Mouse (Mus musculus) midbrain, embryonic 12.5 days (tissue): ENCODE measurements at regions not wholly inside any gene's neighbourhood (a gene's known extent, or its start where the extent isn't known, plus 50 kb on each side); places are given as distances from the start of the nearest gene placed in this dataset.

Source experiments
- ATAC-seq: fragments of 200-750 bp; cut with Nextera tagmentation; 2 replicates; pipeline ENCODE4 v1.8.0; 2017; ENCODE audit warnings: low read depth, moderate TSS enrichment, moderate library complexity; ENCODE audit not compliant: low FRiP score
- H3K27ac ChIP-seq: fragments of 300-500 bp; sonication (generic); replicated peaks from 2 replicates; pipeline ENCODE4 v1.5.1; 2016; ENCODE audit warnings: mild to moderate bottlenecking
- H3K27me3 ChIP-seq: fragments of 300-500 bp; sonication (generic); 2 replicates; pipeline ENCODE4 v1.6.1; 2016; ENCODE audit warnings: mild to moderate bottlenecking
- H3K36me3 ChIP-seq: fragments of 300-500 bp; sonication (generic); 2 replicates; pipeline ENCODE4 v1.6.1; 2016
- H3K4me1 ChIP-seq: fragments of 300-500 bp; sonication (generic); 2 replicates; pipeline ENCODE4 v1.6.1; 2016
- H3K4me2 ChIP-seq: fragments of 300-500 bp; sonication (generic); replicated peaks from 2 replicates; pipeline ENCODE4 v1.6.1; 2016; ENCODE audit warnings: mild to moderate bottlenecking, moderate library complexity
- H3K4me3 ChIP-seq: fragments of 300-500 bp; sonication (generic); 2 replicates; pipeline ENCODE4 v1.5.1; 2016; ENCODE audit warnings: mild to moderate bottlenecking
- H3K9ac ChIP-seq: fragments of 300-500 bp; sonication (generic); replicated peaks from 2 replicates; pipeline ENCODE4 v1.6.1; 2016; ENCODE audit warnings: mild to moderate bottlenecking, moderate library complexity
- H3K9me3 ChIP-seq: fragments of 300-500 bp; sonication (generic); 2 replicates; pipeline ENCODE4 v1.6.1; 2016; ENCODE audit warnings: mild to moderate bottlenecking
- WGBS: fragments of 180-500 bp; shearing (Covaris S2); methylation state at CpG from one replicate; pipeline ENCODE4 v1.1.7; 2016; 5-methylcytosine and 5-hydroxymethylcytosine counted together

DNA sequence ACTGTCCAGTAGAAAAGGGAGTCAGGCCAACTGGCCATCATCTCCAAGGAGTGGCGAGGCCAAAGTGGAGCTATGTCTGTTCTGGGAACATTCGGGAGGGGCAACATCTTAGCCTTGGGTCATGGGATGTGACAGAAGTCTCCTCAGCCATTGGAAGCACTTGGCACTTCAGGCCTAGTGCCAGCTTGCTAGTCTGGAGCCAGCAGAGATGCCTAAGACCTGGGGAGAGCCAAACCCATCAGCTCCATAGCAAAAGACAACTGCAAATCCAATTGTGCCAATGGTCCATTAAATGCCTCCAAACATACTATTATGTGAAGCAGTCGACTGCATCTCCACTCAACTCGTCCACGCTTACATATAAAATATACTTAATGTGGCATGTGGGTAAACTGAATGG lies 136.9 kb downstream of the Tle3 start:
- ATAC-seq = no peak
- no peak overlapping the region for H3K4me3 ChIP-seq
- H3K4me2 ChIP-seq = peak overlapping the region; percentile 32; the same call in 1 of the 2 replicates
- no peak overlapping the region for H3K27ac ChIP-seq
- H3K27me3 ChIP-seq = peaks cover 30% of the 10 kb centered on the region
- peaks cover 28% of the 10 kb centered on the region for H3K4me1 ChIP-seq
- 74% methylated on average over 5 of the region's 5 CpGs for WGBS
- no peaks in the 10 kb centered on the region for H3K36me3 ChIP-seq
- H3K9ac ChIP-seq = no peak overlapping the region
- no peaks in the 10 kb centered on the region for H3K9me3 ChIP-seq

DNA sequence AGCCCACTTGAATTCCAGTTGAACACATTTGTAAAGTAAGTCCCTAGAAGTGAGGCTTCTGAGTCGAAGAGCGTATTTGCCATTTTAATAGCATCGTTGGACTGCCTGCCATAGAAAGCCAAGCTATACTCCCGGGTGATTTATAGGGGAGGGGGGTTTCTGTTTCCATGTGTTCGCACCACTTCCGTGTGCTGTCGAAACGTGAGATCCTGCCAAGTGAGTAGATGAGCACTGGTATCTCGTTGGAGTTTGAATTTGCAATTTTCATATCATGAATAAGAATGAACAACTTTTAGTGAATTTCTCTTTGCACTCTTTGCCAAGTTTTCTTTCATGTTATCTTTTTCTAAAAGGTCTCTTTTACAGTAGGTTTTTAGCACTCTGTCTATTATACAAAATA lies 128.7 kb downstream of the Tle3 start:
- no peaks in the 10 kb centered on the region for H3K4me1 ChIP-seq
- no peaks in the 10 kb centered on the region for H3K36me3 ChIP-seq
- no peak overlapping the region for H3K9ac ChIP-seq
- no peak overlapping the region for H3K4me2 ChIP-seq
- H3K4me3 ChIP-seq = no peak overlapping the region
- 87% methylated on average over 9 of the region's 9 CpGs for WGBS
- no peak for ATAC-seq
- H3K27ac ChIP-seq = no peak overlapping the region
- H3K27me3 ChIP-seq = peaks cover 9% of the 10 kb centered on the region; the same call in 1 of the 2 replicates
- H3K9me3 ChIP-seq = no peaks in the 10 kb centered on the region

DNA sequence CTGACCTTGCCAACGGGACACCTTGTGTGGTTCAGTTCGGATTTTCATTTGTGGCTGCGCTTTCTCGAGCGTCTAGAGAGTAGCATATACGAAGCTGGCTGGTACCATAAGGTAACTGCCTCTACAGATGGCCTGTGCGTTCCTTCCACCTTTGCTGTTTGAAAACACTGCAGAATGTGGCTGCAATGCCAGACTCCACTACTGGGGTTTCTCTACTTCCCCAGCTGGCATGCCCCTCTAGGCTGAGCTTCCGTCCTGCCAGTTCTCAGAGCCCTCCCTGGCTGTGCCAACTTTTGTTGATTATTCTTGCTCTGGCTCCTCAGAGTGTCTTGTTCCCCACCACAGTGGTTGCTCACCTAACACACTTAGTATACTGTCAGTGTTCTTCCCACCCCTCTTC lies 120.7 kb downstream of the Tle3 start:
- Histone ChIP-seq H3K4me1 (peaks cover 15% of the 10 kb centered on the region), H3K27me3 (peaks cover 33% of the 10 kb centered on the region), H3K9ac (no peak overlapping the region), H3K4me2 (no peak overlapping the region), H3K36me3 (no peaks in the 10 kb centered on the region), H3K9me3 (no peaks in the 10 kb centered on the region), H3K27ac (no peak overlapping the region), H3K4me3 (no peak overlapping the region)
- 82% methylated on average over 8 of the region's 8 CpGs for WGBS
- ATAC-seq = no peak

DNA sequence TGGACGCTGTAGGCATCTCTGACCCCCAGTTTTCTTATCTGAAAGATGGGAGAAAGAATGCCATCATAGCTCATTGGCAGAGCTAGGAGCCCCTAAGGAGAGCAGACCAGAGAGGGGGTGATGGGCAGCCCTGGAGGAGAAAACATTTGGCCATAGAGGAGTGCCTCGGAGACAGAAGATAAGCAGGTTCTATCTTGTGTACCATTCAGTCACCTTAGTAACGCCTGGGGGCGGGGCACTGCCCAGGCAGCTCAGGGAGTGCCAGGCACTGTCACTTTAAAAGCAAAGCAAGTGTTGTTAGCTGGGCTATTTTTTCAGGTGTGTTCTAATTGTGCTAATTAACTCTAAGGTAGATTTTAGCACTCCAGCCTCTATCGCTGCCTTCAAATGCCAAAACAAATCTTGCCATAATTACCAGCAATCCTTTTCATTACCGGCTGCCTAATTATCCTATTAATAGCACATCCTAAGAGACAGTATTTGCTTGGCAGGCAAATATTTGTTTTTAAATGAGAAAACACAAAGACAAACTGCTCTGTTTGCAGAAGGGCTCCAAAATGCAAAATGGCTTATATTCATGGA lies 119.1 kb downstream of the Tle3 start:
- H3K27me3 ChIP-seq = peaks cover 36% of the 10 kb centered on the region
- no peak overlapping the region for H3K27ac ChIP-seq
- no peak for ATAC-seq
- H3K4me2 ChIP-seq = no peak overlapping the region
- no peak overlapping the region for H3K4me3 ChIP-seq
- H3K36me3 ChIP-seq = no peaks in the 10 kb centered on the region
- H3K9me3 ChIP-seq = no peaks in the 10 kb centered on the region
- peaks cover 19% of the 10 kb centered on the region for H3K4me1 ChIP-seq
- 49% methylated on average over 6 of the region's 6 CpGs for WGBS
- H3K9ac ChIP-seq = no peak overlapping the region

DNA sequence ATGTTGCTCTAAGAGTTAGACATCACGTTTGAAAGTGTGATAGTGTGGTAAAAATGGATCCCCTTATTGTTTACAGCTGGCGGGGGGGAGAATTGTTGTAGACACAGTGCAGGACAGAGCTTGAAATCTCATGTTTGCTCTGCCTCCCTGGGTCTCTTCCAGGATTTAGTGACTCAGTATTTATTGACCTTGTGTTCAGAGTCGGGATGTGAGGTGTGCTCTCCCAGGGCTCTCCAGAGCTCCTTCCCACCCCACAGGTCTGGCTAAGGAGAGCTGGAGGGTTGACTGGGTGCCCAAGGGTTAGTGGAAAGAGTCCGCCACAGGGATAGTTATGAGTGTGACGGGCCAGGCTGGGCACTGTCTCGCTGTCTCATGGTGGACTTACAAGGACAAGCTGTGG lies 117.8 kb downstream of the Tle3 start:
- no peak overlapping the region for H3K4me3 ChIP-seq
- 59% methylated on average over 6 of the region's 6 CpGs for WGBS
- H3K9ac ChIP-seq = no peak overlapping the region
- no peak for ATAC-seq
- H3K36me3 ChIP-seq = no peaks in the 10 kb centered on the region
- no peaks in the 10 kb centered on the region for H3K9me3 ChIP-seq
- H3K27ac ChIP-seq = no peak overlapping the region
- H3K27me3 ChIP-seq = peaks cover 36% of the 10 kb centered on the region
- no peak overlapping the region for H3K4me2 ChIP-seq
- H3K4me1 ChIP-seq = peaks cover 19% of the 10 kb centered on the region

DNA sequence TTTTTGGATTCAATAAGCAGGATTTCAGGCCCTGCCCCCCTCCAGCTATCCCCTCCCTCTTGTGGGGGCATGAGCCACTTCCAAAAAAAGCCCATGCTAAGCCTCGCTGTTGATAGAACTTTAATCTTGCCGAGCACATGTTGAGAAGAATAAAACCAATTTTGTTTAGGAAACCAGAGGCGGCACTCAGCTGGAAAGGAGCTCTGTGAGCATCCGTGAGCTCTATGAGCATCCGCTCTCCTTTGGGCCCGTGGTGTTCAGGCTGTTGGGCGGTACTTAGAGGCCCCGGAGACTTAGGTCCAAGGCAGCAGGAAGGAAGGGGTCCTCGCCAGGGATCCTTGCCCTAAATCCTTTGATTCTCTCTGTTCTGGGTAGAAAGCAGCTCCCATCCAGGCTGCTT lies 117.0 kb downstream of the Tle3 start:
- Histone ChIP-seq H3K36me3 (no peaks in the 10 kb centered on the region), H3K4me1 (peaks cover 19% of the 10 kb centered on the region), H3K4me3 (no peak overlapping the region), H3K9me3 (no peaks in the 10 kb centered on the region), H3K4me2 (no peak overlapping the region), H3K9ac (no peak overlapping the region), H3K27ac (no peak overlapping the region), H3K27me3 (peaks cover 36% of the 10 kb centered on the region)
- WGBS = 5% methylated on average over 9 of the region's 9 CpGs
- no peak for ATAC-seq

DNA sequence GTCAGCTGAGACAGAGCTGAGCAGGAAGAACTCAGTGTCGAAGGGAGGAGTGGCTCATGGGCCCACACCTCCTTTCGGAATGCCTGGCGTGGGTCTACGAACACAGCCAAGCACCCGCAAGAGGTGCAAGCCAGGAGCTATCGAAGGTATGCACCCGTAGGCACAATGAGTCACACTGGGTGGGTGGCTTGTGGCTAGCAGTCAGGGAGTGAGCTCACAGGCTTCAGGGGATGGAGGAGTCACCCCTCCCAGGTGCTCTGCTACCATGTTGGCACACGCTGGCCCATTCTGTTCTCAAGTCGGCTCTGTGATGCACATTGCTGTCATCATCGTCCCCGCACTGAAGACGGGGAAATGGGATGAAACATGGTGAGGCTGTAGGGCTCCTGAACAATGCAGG lies 115.7 kb downstream of the Tle3 start:
- WGBS = 93% methylated on average over 12 of the region's 12 CpGs
- H3K27me3 ChIP-seq = peaks cover 39% of the 10 kb centered on the region
- H3K36me3 ChIP-seq = no peaks in the 10 kb centered on the region
- ATAC-seq = no peak
- H3K9me3 ChIP-seq = no peaks in the 10 kb centered on the region
- H3K9ac ChIP-seq = no peak overlapping the region
- H3K4me1 ChIP-seq = peaks cover 19% of the 10 kb centered on the region
- no peak overlapping the region for H3K4me3 ChIP-seq
- no peak overlapping the region for H3K27ac ChIP-seq
- H3K4me2 ChIP-seq = no peak overlapping the region

DNA sequence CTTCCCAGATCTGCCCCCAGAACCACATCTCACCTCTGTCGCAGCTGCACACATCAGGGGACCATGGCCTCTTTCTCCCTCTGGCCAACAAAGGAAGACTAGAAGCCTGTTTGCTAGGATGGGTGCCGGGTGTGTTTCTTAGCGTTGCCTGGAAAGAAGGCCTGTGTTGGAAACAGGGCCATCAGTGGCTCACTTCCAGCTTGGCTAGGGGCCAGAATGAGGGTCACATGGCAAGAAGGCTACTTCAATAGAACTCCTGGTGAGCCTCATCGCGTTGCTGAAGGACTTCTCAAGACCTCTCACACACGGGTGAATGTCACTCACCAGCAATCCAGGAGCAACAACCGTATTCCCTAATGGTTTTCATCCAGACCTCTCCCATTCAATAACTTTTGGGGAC lies 115.0 kb downstream of the Tle3 start:
- Histone ChIP-seq H3K4me3 (no peak overlapping the region), H3K27me3 (peaks cover 35% of the 10 kb centered on the region), H3K27ac (no peak overlapping the region), H3K9me3 (no peaks in the 10 kb centered on the region), H3K9ac (no peak overlapping the region), H3K4me1 (peaks cover 19% of the 10 kb centered on the region), H3K4me2 (no peak overlapping the region), H3K36me3 (no peaks in the 10 kb centered on the region)
- WGBS = 78% methylated on average over 7 of the region's 7 CpGs
- no peak for ATAC-seq

DNA sequence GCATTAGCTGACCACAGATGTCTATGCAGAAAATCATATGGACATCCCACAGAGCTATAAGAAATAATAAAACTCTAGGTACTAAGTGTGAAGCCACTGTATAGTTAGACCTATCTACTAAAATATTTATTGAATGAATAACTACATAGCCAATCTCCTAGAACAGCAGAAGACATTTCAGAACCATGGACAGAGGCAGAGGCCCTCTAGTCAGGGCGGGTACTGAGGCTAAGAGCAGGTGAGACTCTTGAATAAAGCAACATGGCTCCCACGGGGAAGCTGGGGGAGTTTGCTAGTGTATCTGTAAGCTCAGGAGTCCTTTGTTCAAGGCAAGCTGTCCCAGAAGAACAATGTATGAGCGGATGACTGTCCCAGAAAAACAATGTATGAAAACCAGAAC lies 112.2 kb downstream of the Tle3 start:
- Histone ChIP-seq H3K27me3 (peaks cover 21% of the 10 kb centered on the region), H3K27ac (no peak overlapping the region), H3K9me3 (no peaks in the 10 kb centered on the region), H3K4me1 (peaks cover 14% of the 10 kb centered on the region), H3K4me2 (no peak overlapping the region), H3K4me3 (no peak overlapping the region), H3K36me3 (no peaks in the 10 kb centered on the region), H3K9ac (no peak overlapping the region)
- 39% methylated on average over 3 of the region's 3 CpGs for WGBS
- no peak for ATAC-seq

DNA sequence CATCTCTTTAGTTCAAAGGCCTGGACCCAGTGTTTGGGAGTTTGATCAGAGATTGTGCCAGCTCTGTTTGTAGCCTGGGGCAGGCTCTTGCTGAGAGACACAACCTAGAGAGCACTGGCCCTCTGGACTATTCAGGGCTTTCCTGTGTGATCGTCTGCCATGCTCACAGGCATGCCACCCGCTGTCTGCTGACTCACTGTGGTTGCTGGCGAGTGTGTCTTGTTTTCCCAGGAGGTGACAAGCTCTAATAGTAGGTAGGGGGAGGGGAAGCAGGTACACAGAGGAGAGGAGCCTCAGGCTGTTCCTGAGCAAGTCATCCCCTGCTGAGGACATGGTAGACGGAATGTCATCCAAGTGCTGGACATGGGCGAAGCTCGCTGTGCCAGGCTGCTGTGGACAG lies 107.5 kb downstream of the Tle3 start:
- no peak overlapping the region for H3K4me3 ChIP-seq
- ATAC-seq = no peak
- H3K4me1 ChIP-seq = peaks cover 12% of the 10 kb centered on the region
- H3K36me3 ChIP-seq = no peaks in the 10 kb centered on the region
- H3K27ac ChIP-seq = no peak overlapping the region
- WGBS = 40% methylated on average over 6 of the region's 6 CpGs
- H3K9ac ChIP-seq = no peak overlapping the region
- no peak overlapping the region for H3K4me2 ChIP-seq
- H3K9me3 ChIP-seq = no peaks in the 10 kb centered on the region
- peaks cover 11% of the 10 kb centered on the region; the same call in 1 of the 2 replicates for H3K27me3 ChIP-seq

DNA sequence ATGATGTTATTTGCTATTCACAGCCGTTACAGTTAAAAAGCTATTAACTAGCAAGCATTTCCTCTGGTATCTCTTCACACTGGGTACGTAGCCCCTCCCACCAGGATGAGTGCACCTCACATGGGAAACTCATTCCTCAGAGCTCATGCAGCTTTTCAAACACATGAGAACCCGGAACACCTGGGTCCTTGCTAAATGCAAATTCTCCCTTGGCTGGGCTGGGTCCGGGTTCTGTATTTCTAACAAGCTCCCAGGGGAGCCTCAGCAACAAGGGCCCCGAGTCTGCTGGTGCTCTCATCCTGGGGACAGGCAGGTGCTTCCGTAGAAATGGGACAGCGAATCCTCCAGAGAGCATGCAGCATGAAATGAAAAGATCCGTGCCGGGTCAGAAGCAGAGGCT lies 106.7 kb downstream of the Tle3 start:
- WGBS = 31% methylated on average over 9 of the region's 9 CpGs
- Histone ChIP-seq H3K27ac (no peak overlapping the region), H3K27me3 (peaks cover 15% of the 10 kb centered on the region; the same call in 1 of the 2 replicates), H3K9me3 (no peaks in the 10 kb centered on the region), H3K4me1 (peaks cover 12% of the 10 kb centered on the region), H3K4me3 (no peak overlapping the region), H3K9ac (no peak overlapping the region), H3K36me3 (no peaks in the 10 kb centered on the region), H3K4me2 (no peak overlapping the region)
- ATAC-seq = no peak

DNA sequence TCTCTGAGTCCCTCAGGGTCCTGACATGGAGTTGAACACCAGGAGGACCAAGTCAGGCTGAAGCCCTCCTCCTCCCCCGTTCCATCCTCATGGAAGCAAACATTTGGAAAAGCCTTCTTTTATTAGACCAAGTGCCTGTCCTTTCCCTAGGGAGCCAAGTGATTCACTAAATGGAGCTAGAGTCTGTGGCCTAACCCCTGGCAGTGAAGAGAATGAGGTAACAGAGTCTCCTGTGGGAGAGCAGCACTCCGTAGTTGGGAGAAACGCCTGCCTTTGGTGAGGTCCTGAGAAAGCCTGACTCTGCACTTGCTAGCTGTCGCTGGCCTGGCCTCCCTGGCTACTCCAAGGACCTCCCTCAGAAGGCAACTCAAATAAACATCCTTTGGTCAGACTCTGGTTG lies 104.2 kb downstream of the Tle3 start:
- ATAC-seq = no peak
- peaks cover 10% of the 10 kb centered on the region; the same call in 1 of the 2 replicates for H3K27me3 ChIP-seq

More for the DNA sequence above, 104.2 kb downstream of the Tle3 start:
- 58% methylated on average over 4 of the region's 4 CpGs for WGBS
- no peak overlapping the region for H3K9ac ChIP-seq
- H3K27ac ChIP-seq = no peak overlapping the region
- no peaks in the 10 kb centered on the region for H3K9me3 ChIP-seq
- peaks cover 12% of the 10 kb centered on the region for H3K4me1 ChIP-seq
- H3K4me3 ChIP-seq = no peak overlapping the region
- H3K4me2 ChIP-seq = no peak overlapping the region
- no peaks in the 10 kb centered on the region for H3K36me3 ChIP-seq
